Mouse (Mus musculus) T-helper 17 cell (primary cell): Measurements from ENCODE around the gene Rrp7a.
"Not testable (repeated sequence)": the region's sequence is repeated elsewhere in the genome, so short reads cannot be mapped to it uniquely, and the experiment has no call there.

Experiments used
- in situ Hi-C, 2 experiments: fragments of 300-600 bp; cut with MboI, MseI; formaldehyde crosslinking; loops; 1 replicate in 1 of 2; 2 replicates in 1 of 2; pipeline ENCODE4 v1.15.1; 2025; ENCODE audit warnings: high pct_unique_total_duplicates in 2 of 2

Rrp7a gene

GRCm38 (mm10) chr15:83157667-83158064 is 35.1 kb upstream of the Rrp7a start:
- in situ Hi-C loops = loop anchor here in 1 of 2 experiments (5.0 to 10.0 kb wide), 3 partner anchors 50 to 435 kb away; partner anchors contain the start of gene Ttll1

- in situ Hi-C loops = loop anchor here in 1 of 2 experiments (5.0 to 10.0 kb wide), 3 partner anchors 50 to 435 kb away; partner anchors contain the start of gene Ttll1
Measured at GRCm38 (mm10) chr15:83156929-83157666, 34.5 kb upstream of the Rrp7a start.

GRCm38 (mm10) chr15:83155672-83156419 is 33.2 kb upstream of the Rrp7a start:
- in situ Hi-C loops = loop anchor here in 1 of 2 experiments (5.0 to 10.0 kb wide), 3 partner anchors 51 to 436 kb away; partner anchors contain the start of gene Ttll1

- in situ Hi-C loops = loop anchor here in 1 of 2 experiments (10.0 kb wide), 1 partner anchor 360 kb away; the partner anchor contains the start of gene Ttll1
Measured at GRCm38 (mm10) chr15:83154309-83154708, 31.7 kb upstream of the Rrp7a start.

GRCm38 (mm10) chr15:83150694-83151093 is 28.1 kb upstream of the Rrp7a start:
- in situ Hi-C loops = loop anchor here in 1 of 2 experiments (10.0 kb wide), 1 partner anchor 364 kb away; the partner anchor contains the start of gene Ttll1

- in situ Hi-C loops = loop anchor here in 1 of 2 experiments (10.0 kb wide), 1 partner anchor 365 kb away; the partner anchor contains the start of gene Ttll1
Measured at GRCm38 (mm10) chr15:83150073-83150442, 27.5 kb upstream of the Rrp7a start.

- in situ Hi-C loops = loop anchor here (10.0 kb wide), 2 partner anchors 365 to 785 kb away; partner anchors contain the start of gene Ttll1 (in 1 of the 2)
Measured at GRCm38 (mm10) chr15:83149196-83150072, 26.8 kb upstream of the Rrp7a start, which contains the start of gene Poldip3. Poldip3 (minus strand) TSS chr15:83149384.

GRCm38 (mm10) chr15:83148801-83149195 is 26.2 kb upstream of the Rrp7a start:
- in situ Hi-C loops = loop anchor here in 1 of 2 experiments (10.0 kb wide), 1 partner anchor 784 kb away; no protein-coding TSS in a partner anchor

- in situ Hi-C loops = loop anchor here in 1 of 2 experiments (10.0 kb wide), 1 partner anchor 784 kb away; no protein-coding TSS in a partner anchor
Measured at GRCm38 (mm10) chr15:83148395-83148794, 25.8 kb upstream of the Rrp7a start.

- in situ Hi-C loops = loop anchor here in 1 of 2 experiments (10.0 kb wide), 1 partner anchor 781 kb away; no protein-coding TSS in a partner anchor
Measured at GRCm38 (mm10) chr15:83145541-83145940, 22.9 kb upstream of the Rrp7a start.

GRCm38 (mm10) chr15:83142861-83143260 is 20.3 kb upstream of the Rrp7a start:
- in situ Hi-C loops = loop anchor here in 1 of 2 experiments (10.0 kb wide), 1 partner anchor 778 kb away; no protein-coding TSS in a partner anchor

GRCm38 (mm10) chr15:83135654-83136053 is 13.1 kb upstream of the Rrp7a start:
- in situ Hi-C loops = no loop called here

- in situ Hi-C loops = no loop called here
Measured at GRCm38 (mm10) chr15:83134671-83135070, 12.1 kb upstream of the Rrp7a start.

- in situ Hi-C loops = no loop called here
Measured at GRCm38 (mm10) chr15:83129530-83130231, 7.1 kb upstream of the Rrp7a start.

GRCm38 (mm10) chr15:83127037-83127436 is 4.4 kb upstream of the Rrp7a start:
- in situ Hi-C loops = not testable (repeated sequence)

- in situ Hi-C loops = no loop called here
Measured at GRCm38 (mm10) chr15:83126582-83126981, 4.0 kb upstream of the Rrp7a start.

GRCm38 (mm10) chr15:83124625-83125024 is 2.0 kb upstream of the Rrp7a start:
- in situ Hi-C loops = loop anchor here in 1 of 2 experiments (25.0 kb wide), 2 partner anchors 1063 to 1262 kb away; partner anchors contain the start of genes Aco2, Phf5a, Samm50 and Tob2

GRCm38 (mm10) chr15:83121709-83122565 is 664 bp downstream of the Rrp7a start:
- in situ Hi-C loops = loop anchor here in 1 of 2 experiments (25.0 kb wide), 2 partner anchors 1065 to 1260 kb away; partner anchors contain the start of genes Aco2, Phf5a, Samm50 and Tob2

GRCm38 (mm10) chr15:83118360-83118759 is 4.2 kb downstream of the Rrp7a start:
- in situ Hi-C loops = loop anchor here in 1 of 2 experiments (25.0 kb wide), 2 partner anchors 1069 to 1256 kb away; partner anchors contain the start of genes Aco2, Phf5a, Samm50 and Tob2
